Mouse (Mus musculus) lung, postnatal 0 days (tissue): ENCODE results near the gene Scarf2.

ENCODE experiments used
- CTCF ChIP-seq: IDR thresholded peaks from 2 replicates; pipeline ENCODE4 v1.5.1; 2016; ENCODE audit warnings: antibody characterized with exemption, mild to moderate bottlenecking
- EP300 ChIP-seq: IDR thresholded peaks from 2 replicates; pipeline ENCODE4 v1.6.1; 2016; ENCODE audit warnings: antibody characterized with exemption, mild to moderate bottlenecking, control low read depth

- TF ChIP-seq EP300 (no peak), CTCF (no peak)
Measured at GRCm38 (mm10) chr16:17851331-17851730, 54.2 kb downstream of the Scarf2 start.
